Mouse (Mus musculus) hindbrain, embryonic 11.5 days (tissue): ENCODE data around the gene Ribc1. TPM values are rescaled to one million over a fixed set of nuclear protein-coding genes. Genes with fewer than 3 reads are reported as not detected.

ENCODE experiments used
- ATAC-seq: fragments of 200-750 bp; cut with Nextera tagmentation; 2 replicates; pipeline ENCODE4 v1.8.0; 2017; ENCODE audit warnings: mild to moderate bottlenecking, moderate TSS enrichment, moderate library complexity; ENCODE audit not compliant: low FRiP score
- DNase-seq: peaks from one replicate; pipeline ENCODE4 v3.0.0-alpha.2; 2015; ENCODE audit warnings: low spot score
- H3K27ac ChIP-seq: fragments of 300-500 bp; sonication (generic); 2 replicates; pipeline ENCODE4 v1.5.1; 2014; ENCODE audit warnings: mild to moderate bottlenecking, low read depth, low read length
- H3K27me3 ChIP-seq: fragments of 300-500 bp; sonication (generic); 2 replicates; pipeline ENCODE4 v1.6.1; 2014; ENCODE audit warnings: mild to moderate bottlenecking, low read length, moderate library complexity, mixed read lengths; ENCODE audit not compliant: control insufficient read depth, insufficient read depth
- H3K36me3 ChIP-seq: fragments of 300-500 bp; sonication (generic); 2 replicates; pipeline ENCODE4 v1.6.1; 2014; ENCODE audit warnings: mild to moderate bottlenecking, low read length, moderate library complexity, mixed read lengths; ENCODE audit not compliant: control insufficient read depth, insufficient read depth
- H3K4me1 ChIP-seq: fragments of 300-500 bp; sonication (generic); replicated peaks from 2 replicates; pipeline ENCODE4 v1.6.1; 2014; ENCODE audit warnings: low read length, mixed read lengths; ENCODE audit not compliant: control insufficient read depth, insufficient read depth
- H3K4me2 ChIP-seq: fragments of 300-500 bp; sonication (generic); replicated peaks from 2 replicates; pipeline ENCODE4 v1.6.1; 2014; ENCODE audit warnings: mild to moderate bottlenecking, low read depth, low read length
- H3K4me3 ChIP-seq: fragments of 300-500 bp; sonication (generic); 2 replicates; pipeline ENCODE4 v1.5.1; 2014; ENCODE audit warnings: low read depth, low read length
- H3K9ac ChIP-seq: fragments of 300-500 bp; sonication (generic); 2 replicates; pipeline ENCODE4 v1.6.1; 2014; ENCODE audit warnings: low read depth, low read length
- H3K9me3 ChIP-seq: fragments of 300-500 bp; sonication (generic); 2 replicates; pipeline ENCODE4 v1.6.1; 2016; ENCODE audit warnings: low read length; ENCODE audit not compliant: control insufficient read depth
- WGBS: fragments of 180-500 bp; shearing (Covaris S2); extraction: QIAGEN DNeasy Blood & Tissue Kit; methylation state at CpG from one replicate; pipeline ENCODE4 v1.1.7; 2014; 5-methylcytosine and 5-hydroxymethylcytosine counted together
- polyA plus RNA-seq: library from polyadenylated mRNA; unstranded; fragments of >200 nt; fragmentation: Nextera tagmentation; extraction: Ambion mirVana; gene quantifications from 2 replicates; pipeline ENCODE4 v1.2.1, GENCODE M21; 2014

The Ribc1 gene
- polyA plus RNA-seq, 1 experiment from 2014 or later = 4.1 TPM

DNA sequence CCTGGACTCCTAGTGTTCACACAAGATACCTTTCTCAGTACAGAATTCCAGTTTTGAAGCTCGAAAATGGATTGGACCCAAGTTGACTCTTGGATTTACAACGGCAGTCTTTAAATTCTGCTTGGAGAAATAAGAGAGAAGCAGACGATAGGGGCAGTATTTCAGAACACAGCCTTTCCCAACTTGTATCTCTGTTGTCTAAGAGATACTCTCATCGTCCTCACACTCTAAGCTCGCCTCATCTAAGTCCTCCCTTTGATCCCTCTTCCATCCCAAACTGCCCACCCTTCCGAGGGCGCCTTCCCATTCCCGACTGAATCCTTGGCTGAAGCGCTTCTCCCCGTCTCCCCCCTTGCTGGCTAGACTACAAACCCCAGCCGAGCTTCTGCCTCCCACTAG lies 344 bp downstream of the Ribc1 start:
- H3K4me1 ChIP-seq = no peaks in the 10 kb centered on the region
- H3K4me2 ChIP-seq = peak overlapping the region; percentile 40
- H3K36me3 ChIP-seq = no peaks in the 10 kb centered on the region
- peaks cover 13% of the 10 kb centered on the region; the same call in 1 of the 2 replicates for H3K27me3 ChIP-seq
- no peak; the same call in 1 of the 2 replicates for ATAC-seq
- peak overlapping the region; percentile 59 for H3K9ac ChIP-seq
- WGBS = 18% methylated on average over 11 of the region's 11 CpGs
- H3K27ac ChIP-seq = peak overlapping the region; percentile 56
- no peaks in the 10 kb centered on the region for H3K9me3 ChIP-seq
- peak overlapping the region; percentile 41 for H3K4me3 ChIP-seq
- DNase-seq = no peak

- Histone ChIP-seq H3K4me2 (no peak overlapping the region), H3K4me3 (no peak overlapping the region), H3K9me3 (no peaks in the 10 kb centered on the region), H3K27me3 (peaks cover 26% of the 10 kb centered on the region), H3K9ac (no peak overlapping the region), H3K27ac (no peak overlapping the region), H3K36me3 (no peaks in the 10 kb centered on the region), H3K4me1 (no peaks in the 10 kb centered on the region)
- ATAC-seq = no peak
- WGBS = 78% methylated on average over 1 of the region's 1 CpGs
- no peak for DNase-seq
Observed at GRCm38 (mm10) chrX:152007863-152008262, 8.2 kb downstream of the Ribc1 start.

DNA sequence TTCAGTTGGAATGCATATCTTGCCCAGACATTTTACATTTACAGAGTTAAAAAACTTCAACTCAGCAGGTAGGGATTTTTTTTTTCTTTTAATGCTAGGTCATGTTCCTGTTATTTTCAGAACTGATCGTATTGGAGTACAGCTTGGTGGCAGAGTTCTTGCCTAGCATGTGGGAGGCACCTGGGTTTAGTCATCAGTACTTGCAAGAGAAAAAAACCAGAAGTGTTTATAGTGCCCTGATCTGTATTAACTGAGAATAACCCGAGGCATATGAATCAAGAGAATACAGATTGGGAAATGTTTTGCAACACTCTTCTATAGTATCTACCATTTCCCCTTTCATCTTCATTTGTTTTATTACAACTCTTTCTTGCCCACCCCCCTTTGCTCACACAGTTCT lies 13.2 kb downstream of the Ribc1 start:
- Histone ChIP-seq H3K9me3 (no peaks in the 10 kb centered on the region), H3K27ac (no peak overlapping the region), H3K4me3 (no peak overlapping the region), H3K9ac (no peak overlapping the region), H3K36me3 (no peaks in the 10 kb centered on the region), H3K27me3 (peaks cover 33% of the 10 kb centered on the region), H3K4me2 (no peak overlapping the region), H3K4me1 (no peaks in the 10 kb centered on the region)
- 77% methylated on average over 2 of the region's 2 CpGs for WGBS
- ATAC-seq (no peak), DNase-seq (no peak)

DNA sequence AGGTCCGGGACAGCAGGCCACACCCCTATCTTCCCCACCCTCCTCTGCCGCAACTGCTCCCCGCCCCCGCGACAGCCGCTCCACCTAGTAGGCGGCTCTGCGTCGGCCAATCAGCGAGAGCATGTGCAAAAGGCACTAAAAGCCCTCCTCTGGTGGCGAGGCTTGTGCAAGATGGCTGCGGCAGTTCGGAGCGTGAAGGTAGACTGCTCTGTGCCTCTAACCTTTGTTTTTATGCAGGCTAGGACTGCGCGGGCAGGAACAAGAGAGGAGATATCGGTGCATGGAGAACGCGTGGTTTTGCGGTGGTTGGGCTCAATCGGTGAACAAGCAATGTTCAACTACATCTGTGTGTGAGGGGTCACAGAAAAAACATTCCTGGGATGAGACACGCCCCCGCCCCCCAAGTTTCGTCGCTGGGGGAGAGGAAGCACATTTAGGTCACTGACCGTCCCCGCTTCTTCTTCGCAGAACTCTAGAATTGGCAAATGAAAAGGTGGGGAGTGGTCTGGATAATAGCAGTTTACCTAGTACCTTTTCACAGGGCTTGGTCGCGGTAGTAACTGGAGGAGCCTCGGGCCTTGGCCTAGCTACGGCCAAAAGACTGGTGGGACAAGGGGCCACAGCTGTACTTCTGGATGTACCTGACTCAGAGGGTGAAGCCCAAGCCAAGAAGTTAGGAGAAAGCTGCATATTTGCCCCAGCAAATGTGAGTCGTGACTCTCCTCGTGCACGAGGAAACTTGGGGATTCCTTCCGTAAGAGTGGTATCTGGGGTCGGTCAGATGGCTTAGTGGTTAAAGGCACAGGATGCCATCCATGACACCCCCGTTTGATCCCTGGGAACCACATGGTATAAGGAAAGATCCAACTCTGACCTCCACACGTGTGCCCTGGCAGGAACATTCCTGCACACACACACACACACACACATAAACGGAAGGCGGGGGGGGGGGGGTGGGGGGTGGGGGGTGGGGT lies 14.1 kb downstream of the Ribc1 start, which contains the start of gene Hsd17b10:
TSS of gene Hsd17b10 (plus strand) at position 109 of the 974 bp plus-strand sequence.
- H3K4me2 ChIP-seq = peak within 1 kb of the TSS; percentile 67
- H3K4me1 ChIP-seq = no peaks in the 10 kb centered on the region
- 16% methylated on average over 39 of the region's 41 CpGs for WGBS
- no peak within 1 kb of the TSS for H3K27ac ChIP-seq
- peak; percentile 76 for DNase-seq
- H3K36me3 ChIP-seq = no peaks in the 10 kb centered on the region
- no peaks in the 10 kb centered on the region for H3K9me3 ChIP-seq
- ATAC-seq = peak; percentile 97
- H3K27me3 ChIP-seq = peaks cover 32% of the 10 kb centered on the region
- H3K4me3 ChIP-seq = peak within 1 kb of the TSS; percentile 41
- H3K9ac ChIP-seq = peak within 1 kb of the TSS; percentile 45

- Histone ChIP-seq H3K9ac (no peak overlapping the region), H3K4me1 (no peaks in the 10 kb centered on the region), H3K27ac (no peak overlapping the region), H3K27me3 (peaks cover 33% of the 10 kb centered on the region), H3K4me2 (peak overlapping the region; percentile 36), H3K4me3 (peak overlapping the region; percentile 41), H3K36me3 (no peaks in the 10 kb centered on the region), H3K9me3 (no peaks in the 10 kb centered on the region)
- no peak for ATAC-seq
- no peak for DNase-seq
- 44% methylated on average over 9 of the region's 9 CpGs for WGBS
Observed at GRCm38 (mm10) chrX:152001182-152001684, 14.9 kb downstream of the Ribc1 start.

- no peak for DNase-seq
- Histone ChIP-seq H3K4me3 (no peak overlapping the region), H3K36me3 (no peaks in the 10 kb centered on the region), H3K9ac (no peak overlapping the region), H3K4me2 (no peak overlapping the region), H3K4me1 (no peaks in the 10 kb centered on the region), H3K27me3 (peaks cover 26% of the 10 kb centered on the region), H3K9me3 (no peaks in the 10 kb centered on the region), H3K27ac (no peak overlapping the region)
- WGBS = 73% methylated on average over 4 of the region's 4 CpGs
- no peak for ATAC-seq
Observed at GRCm38 (mm10) chrX:151999006-151999710, 16.9 kb downstream of the Ribc1 start.

Other genes with a start within 250 kb of the Ribc1 start
- 75.2 and 117 TPM in 2 replicates for gene Huwe1, start 215.5 kb downstream of the Ribc1 start, polyA plus RNA-seq
- gene Hsd17b10, start 14.4 kb downstream of the Ribc1 start, polyA plus RNA-seq = 167 and 173 TPM in 2 replicates
- 126 and 127 TPM in 2 replicates for gene Smc1a, start 133 bp upstream of the Ribc1 start, polyA plus RNA-seq
- gene Iqsec2, start 128.0 kb upstream of the Ribc1 start, polyA plus RNA-seq = 1.9 and 2.0 TPM in 2 replicates
- gene Kdm5c, start 216.7 kb upstream of the Ribc1 start, polyA plus RNA-seq = 29.6 and 44.4 TPM in 2 replicates